Mouse (Mus musculus): Measurements from ENCODE around the gene Atxn1. TPM values are rescaled to one million over a fixed set of nuclear protein-coding genes. Genes with fewer than 3 reads are reported as not detected.
A peak's percentile ranks its signal among the peaks of the same experiment; 100 is the strongest.

The Atxn1 gene
- total and polyA plus RNA-seq, 3 experiments: 8.0 to 13.1 (median 9.7) TPM

DNA sequence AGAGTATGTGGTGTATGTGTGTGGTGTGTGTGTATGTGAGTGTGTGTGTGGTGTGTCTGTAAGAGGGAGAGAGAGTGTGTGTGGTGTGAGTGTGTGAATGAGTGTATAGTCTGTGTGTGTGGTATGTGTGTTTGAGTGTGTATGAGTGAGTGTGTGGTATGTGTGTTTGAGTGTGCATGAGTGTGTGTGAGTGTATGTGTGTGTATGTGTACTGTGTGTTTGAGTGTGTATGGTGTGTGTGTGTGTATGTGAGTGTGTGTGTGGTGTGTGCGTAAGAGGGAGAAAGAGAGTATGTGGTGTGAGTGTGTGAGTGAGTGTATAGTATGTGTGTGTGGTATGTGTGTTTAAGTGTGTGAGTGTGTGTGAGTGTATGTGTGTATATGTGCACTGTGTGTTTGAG, 41.7 kb downstream of the Atxn1 start:
- in situ Hi-C loops (cut with MboI; ENCODE audit: low pct_ligation_motif_present, low pct_unique_long_range_greater_than_20kb, low sequenced_read_pairs): no loop called here
- Histone ChIP-seq H3K27me3 (replicated peaks) (no peaks in the 10 kb centered on the region), H3K4me2 (ENCODE audit: insufficient read depth, low read depth, poor library complexity, severe bottlenecking) (peak overlapping the region; percentile 93; the same call in 1 of the 2 replicates), H3K27ac (ENCODE audit: insufficient read depth, low read depth) (peak overlapping the region; percentile 87), H3K9ac (ENCODE audit: insufficient read depth, low read depth) (no peak overlapping the region), H3K36me3 (replicated peaks in 1 of 2; ENCODE audit: control insufficient read depth in 1 of 2, insufficient read depth in 1 of 2, low read length in 1 of 2) (peaks cover 6 to 42% of the 10 kb centered on the region in 2 experiments), H3K4me3 (replicated peaks in 1 of 3; ENCODE audit: low read depth in 2 of 3, low read length in 2 of 3, poor library complexity in 1 of 3) (peak overlapping the region in 1 of 3 experiments; percentile 43), H3K9me3 (replicated peaks; ENCODE audit: low read length) (no peaks in the 10 kb centered on the region), H3K79me2 (replicated peaks; ENCODE audit: control insufficient read depth, extremely low read depth, insufficient read depth, poor library complexity, severe bottlenecking) (peaks cover 28% of the 10 kb centered on the region), H3K4me1 (ENCODE audit: control insufficient read depth in 1 of 2, insufficient read depth in 2 of 2) (peaks cover 17 to 61% of the 10 kb centered on the region in 2 experiments)
- DNase-seq (ENCODE audit: extremely low read depth): no peak
- TF ChIP-seq CTCF (conservative IDR thresholded peaks at IDR 0.05 in 1 of 2, IDR thresholded peaks at IDR 0.05 in 1 of 2; ENCODE audit: low read depth in 2 of 2, low read length in 2 of 2) (no peak), KAT2A (IDR thresholded peaks at IDR 0.05; ENCODE audit: insufficient replicate concordance, low read length) (no peak), MYC (IDR thresholded peaks at IDR 0.05; ENCODE audit: low read depth, low read length) (0 out of 2 replicates have a peak, but pooled peaks have one; percentile 8), EP300 (IDR thresholded peaks at IDR 0.05; ENCODE audit: low read length) (0 out of 2 replicates have a peak, but pooled peaks have one; percentile 6), HCFC1 (IDR thresholded peaks at IDR 0.05; ENCODE audit: low read depth, low read length) (no peak), TCF12 (IDR thresholded peaks at IDR 0.05; ENCODE audit: low read depth, low read length) (no peak), JUN (IDR thresholded peaks at IDR 0.05; ENCODE audit: insufficient read depth, low read depth, low read length) (no peak)
- dilution Hi-C loops (cut with MboI; ENCODE audit: extremely low pct_ligation_motif_present, extremely low pct_unique_long_range_greater_than_20kb, low sequenced_read_pairs): no loop called here

DNA sequence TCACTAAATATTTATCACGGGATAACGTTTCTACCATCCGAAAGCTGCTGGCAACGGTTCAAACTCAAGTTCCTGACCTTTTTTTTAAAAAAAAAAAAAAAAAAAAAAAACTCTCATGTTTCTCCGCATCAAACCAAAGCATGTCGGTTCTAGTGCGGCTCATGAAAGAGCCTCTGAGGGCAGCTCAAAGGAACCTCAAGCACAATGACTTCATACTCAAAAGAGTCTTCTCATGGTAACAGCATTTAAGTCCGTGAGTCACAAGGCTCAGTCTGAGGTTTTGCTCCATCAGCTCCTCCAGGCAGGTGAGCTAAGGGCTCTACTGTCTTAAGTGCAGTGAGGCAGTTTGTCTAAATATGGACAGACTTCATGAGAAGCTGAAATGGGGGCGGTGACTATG, 42.3 kb downstream of the Atxn1 start:
- Histone ChIP-seq H3K4me1 (ENCODE audit: control insufficient read depth in 1 of 2, insufficient read depth in 2 of 2) (peaks cover 17 to 64% of the 10 kb centered on the region in 2 experiments), H3K27me3 (replicated peaks) (no peaks in the 10 kb centered on the region), H3K9ac (ENCODE audit: insufficient read depth, low read depth) (no peak overlapping the region; the same call in 1 of the 2 replicates), H3K79me2 (replicated peaks; ENCODE audit: control insufficient read depth, extremely low read depth, insufficient read depth, poor library complexity, severe bottlenecking) (peaks cover 33% of the 10 kb centered on the region), H3K4me2 (ENCODE audit: insufficient read depth, low read depth, poor library complexity, severe bottlenecking) (peak overlapping the region; percentile 90), H3K9me3 (replicated peaks; ENCODE audit: low read length) (no peaks in the 10 kb centered on the region), H3K36me3 (replicated peaks in 1 of 2; ENCODE audit: control insufficient read depth in 1 of 2, insufficient read depth in 1 of 2, low read length in 1 of 2) (peaks cover 6 to 41% of the 10 kb centered on the region in 2 experiments), H3K4me3 (replicated peaks in 1 of 3; ENCODE audit: low read depth in 2 of 3, low read length in 2 of 3, poor library complexity in 1 of 3) (no peak overlapping the region), H3K27ac (ENCODE audit: insufficient read depth, low read depth) (peak overlapping the region; percentile 87)
- in situ Hi-C loops (cut with MboI; ENCODE audit: low pct_ligation_motif_present, low pct_unique_long_range_greater_than_20kb, low sequenced_read_pairs) (no loop called here), dilution Hi-C loops (cut with MboI; ENCODE audit: extremely low pct_ligation_motif_present, extremely low pct_unique_long_range_greater_than_20kb, low sequenced_read_pairs) (no loop called here)
- TF ChIP-seq ETS1 (conservative IDR thresholded peaks at IDR 0.05; ENCODE audit: low read depth, low read length): peak; percentile 78
- no peak for TF ChIP-seq UBTF (IDR thresholded peaks at IDR 0.05; ENCODE audit: low read depth, low read length)
- TF ChIP-seq TBP (conservative IDR thresholded peaks at IDR 0.05; ENCODE audit: low read depth, low read length): 0 out of 2 replicates have a peak, but pooled peaks have one; percentile 31
- peak; percentile 21; the same call in 1 of the 2 replicates for TF ChIP-seq EP300 (IDR thresholded peaks at IDR 0.05; ENCODE audit: low read length)
- peak; percentile 91 for TF ChIP-seq ZNF384 (IDR thresholded peaks at IDR 0.05; ENCODE audit: low read depth, low read length)
- no peak for TF ChIP-seq ZC3H11A (IDR thresholded peaks at IDR 0.05; ENCODE audit: low read depth, low read length)
- no peak for TF ChIP-seq ZMIZ1 (IDR thresholded peaks at IDR 0.05; ENCODE audit: low read depth, low read length)
- no peak for TF ChIP-seq USF2 (conservative IDR thresholded peaks at IDR 0.05; ENCODE audit: low read depth, low read length)
- TF ChIP-seq JUND (conservative IDR thresholded peaks at IDR 0.05; ENCODE audit: low read depth, low read length): no peak
- TF ChIP-seq MEF2A (IDR thresholded peaks at IDR 0.05; ENCODE audit: borderline replicate concordance, low read depth, low read length): 0 out of 2 replicates have a peak, but pooled peaks have one; percentile 17
- TF ChIP-seq POLR2A (IDR thresholded peaks at IDR 0.05; ENCODE audit: low read depth, low read length): 0 out of 2 replicates have a peak, but pooled peaks have one; percentile 17
- no peak for TF ChIP-seq MAX (IDR thresholded peaks at IDR 0.05; ENCODE audit: low read length)
- peak; percentile 73 for TF ChIP-seq BHLHE40 (IDR thresholded peaks at IDR 0.05; ENCODE audit: low read depth, low read length)
- peak; percentile 89 for DNase-seq (ENCODE audit: extremely low read depth)
